Mouse (Mus musculus) liver, embryonic 12.5 days (tissue): ENCODE measurements around the gene Abhd10. TPM values are rescaled to one million over a fixed set of nuclear protein-coding genes. Genes with fewer than 3 reads are reported as not detected.
A peak's percentile ranks its signal among the peaks of the same experiment; 100 is the strongest.

Source experiments
- ATAC-seq: fragments of 200-750 bp; cut with Nextera tagmentation; 2 replicates; pipeline ENCODE4 v1.8.0; 2017; ENCODE audit warnings: moderate number of reproducible peaks, mild to moderate bottlenecking, moderate library complexity
- H3K27ac ChIP-seq: fragments of 300-500 bp; sonication (generic); 2 replicates; pipeline ENCODE4 v1.5.1; 2016; ENCODE audit warnings: mild to moderate bottlenecking
- H3K27me3 ChIP-seq: fragments of 300-500 bp; sonication (generic); replicated peaks from 2 replicates; pipeline ENCODE4 v1.6.1; 2016; ENCODE audit warnings: mild to moderate bottlenecking, moderate library complexity
- H3K36me3 ChIP-seq: fragments of 300-500 bp; sonication (generic); 2 replicates; pipeline ENCODE4 v1.6.1; 2016; ENCODE audit warnings: mild to moderate bottlenecking, moderate library complexity
- H3K4me1 ChIP-seq: fragments of 300-500 bp; sonication (generic); 2 replicates; pipeline ENCODE4 v1.6.1; 2016
- H3K4me2 ChIP-seq: fragments of 300-500 bp; sonication (generic); 2 replicates; pipeline ENCODE4 v1.6.1; 2016; ENCODE audit warnings: mild to moderate bottlenecking, moderate library complexity
- H3K4me3 ChIP-seq: fragments of 300-500 bp; sonication (generic); 2 replicates; pipeline ENCODE4 v1.5.1; 2016; ENCODE audit warnings: mild to moderate bottlenecking, moderate library complexity
- H3K9ac ChIP-seq: fragments of 300-500 bp; sonication (generic); 2 replicates; pipeline ENCODE4 v1.6.1; 2016; ENCODE audit warnings: mild to moderate bottlenecking, moderate library complexity
- H3K9me3 ChIP-seq: fragments of 300-500 bp; sonication (generic); replicated peaks from 2 replicates; pipeline ENCODE4 v1.6.1; 2016; ENCODE audit warnings: mild to moderate bottlenecking, moderate library complexity
- WGBS: fragments of 180-500 bp; shearing (Covaris S2); methylation state at CpG from one replicate; pipeline ENCODE4 v1.1.7; 2016; ENCODE audit not compliant: insufficient replicate concordance; 5-methylcytosine and 5-hydroxymethylcytosine counted together
- polyA plus RNA-seq: library from polyadenylated mRNA; unstranded; fragments of >200 nt; fragmentation: Nextera tagmentation; extraction: Ambion mirVana; gene quantifications from 2 replicates; pipeline ENCODE4 v1.2.1, GENCODE M21; 2016

Gene Abhd10
- polyA plus RNA-seq, 1 experiment from 2014 or later: 24.3 TPM

DNA sequence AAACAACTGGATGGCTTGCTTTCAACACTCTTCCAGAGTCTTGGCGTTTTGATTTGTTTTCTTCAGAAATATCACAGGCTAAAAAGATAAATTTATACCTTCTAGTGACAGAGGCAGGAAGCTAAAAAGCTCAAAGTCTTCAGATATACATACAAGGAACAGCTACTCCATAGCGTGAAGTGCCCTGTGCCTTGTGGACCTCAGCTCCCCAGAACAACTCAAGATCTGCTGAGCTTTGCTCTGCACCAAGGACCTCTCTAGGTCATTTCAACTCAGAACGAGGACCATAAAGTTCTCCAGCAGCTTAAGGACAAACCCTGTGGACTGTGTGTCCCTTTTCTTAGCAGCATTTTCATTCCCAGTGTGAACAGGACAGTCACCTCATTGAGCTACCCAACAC, 22.3 kb upstream of the Abhd10 start:
- ATAC-seq: no peak
- no peaks in the 10 kb centered on the region for H3K4me1 ChIP-seq
- H3K27ac ChIP-seq: no peak overlapping the region
- H3K27me3 ChIP-seq: no peaks in the 10 kb centered on the region
- H3K4me2 ChIP-seq: no peak overlapping the region
- H3K36me3 ChIP-seq: peaks cover 8% of the 10 kb centered on the region; the same call in 1 of the 2 replicates
- H3K4me3 ChIP-seq: no peak overlapping the region
- 66% methylated on average over 3 of the region's 3 CpGs for WGBS
- no peak overlapping the region for H3K9ac ChIP-seq
- no peaks in the 10 kb centered on the region for H3K9me3 ChIP-seq

DNA sequence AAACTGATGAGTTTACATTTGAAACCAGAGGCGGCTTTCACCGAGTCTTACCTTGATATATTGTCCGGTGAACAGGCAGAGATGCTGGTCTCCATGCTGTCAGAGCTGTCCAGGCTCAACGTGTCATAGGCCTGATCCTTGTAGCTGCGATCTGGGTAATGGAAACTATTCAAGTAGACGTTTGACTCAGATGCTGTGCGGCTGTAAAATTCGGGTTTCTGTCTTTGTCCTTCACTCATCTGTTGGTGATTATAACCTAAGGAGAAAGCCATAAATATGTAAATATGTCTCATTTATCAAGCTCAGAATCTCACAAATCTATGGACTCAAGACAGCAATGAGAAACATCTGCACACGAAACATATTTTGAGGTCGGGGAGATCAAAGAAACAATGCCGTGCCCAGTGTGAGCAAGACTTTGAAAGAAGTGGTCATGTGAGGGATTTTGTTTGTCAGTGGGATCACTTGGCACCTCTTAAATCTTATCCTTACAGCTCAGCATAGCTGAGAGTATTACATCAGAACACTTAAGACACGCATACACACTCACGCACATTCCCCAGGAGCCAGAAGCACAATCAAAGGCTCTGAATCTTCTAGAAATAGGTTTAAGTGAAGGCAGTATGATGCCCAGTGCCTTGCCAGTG, 20.2 kb upstream of the Abhd10 start:
- Histone ChIP-seq H3K4me2 (no peak overlapping the region), H3K9me3 (no peaks in the 10 kb centered on the region), H3K4me1 (no peaks in the 10 kb centered on the region), H3K36me3 (peaks cover 9% of the 10 kb centered on the region; the same call in 1 of the 2 replicates), H3K27me3 (no peaks in the 10 kb centered on the region), H3K9ac (no peak overlapping the region), H3K4me3 (no peak overlapping the region), H3K27ac (no peak overlapping the region)
- 71% methylated on average over 13 of the region's 13 CpGs for WGBS
- ATAC-seq: no peak

DNA sequence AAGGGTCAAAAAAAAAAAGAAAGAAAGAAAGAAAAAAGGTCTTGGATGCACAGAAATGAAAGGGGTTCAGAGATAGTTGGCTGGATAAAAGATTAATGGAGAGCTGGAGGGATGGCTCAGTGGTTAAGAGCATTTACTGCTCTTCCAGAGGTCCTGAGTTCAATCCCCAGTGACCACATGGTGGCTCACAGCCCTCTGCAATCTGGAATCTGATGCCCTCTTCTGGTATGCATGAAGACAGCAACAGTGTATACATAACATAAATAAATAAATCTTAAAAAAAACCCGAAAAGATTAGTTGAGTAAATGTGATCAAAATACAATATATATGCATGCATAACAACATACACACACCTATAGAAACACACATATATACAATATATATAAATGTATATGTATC, 18.7 kb upstream of the Abhd10 start:
- WGBS: 61% methylated on average over 1 of the region's 1 CpGs
- Histone ChIP-seq H3K4me3 (no peak overlapping the region), H3K4me1 (no peaks in the 10 kb centered on the region), H3K4me2 (no peak overlapping the region), H3K27ac (no peak overlapping the region), H3K9ac (no peak overlapping the region), H3K36me3 (peaks cover 13% of the 10 kb centered on the region; the same call in 1 of the 2 replicates), H3K9me3 (no peaks in the 10 kb centered on the region), H3K27me3 (no peaks in the 10 kb centered on the region)
- no peak for ATAC-seq

DNA sequence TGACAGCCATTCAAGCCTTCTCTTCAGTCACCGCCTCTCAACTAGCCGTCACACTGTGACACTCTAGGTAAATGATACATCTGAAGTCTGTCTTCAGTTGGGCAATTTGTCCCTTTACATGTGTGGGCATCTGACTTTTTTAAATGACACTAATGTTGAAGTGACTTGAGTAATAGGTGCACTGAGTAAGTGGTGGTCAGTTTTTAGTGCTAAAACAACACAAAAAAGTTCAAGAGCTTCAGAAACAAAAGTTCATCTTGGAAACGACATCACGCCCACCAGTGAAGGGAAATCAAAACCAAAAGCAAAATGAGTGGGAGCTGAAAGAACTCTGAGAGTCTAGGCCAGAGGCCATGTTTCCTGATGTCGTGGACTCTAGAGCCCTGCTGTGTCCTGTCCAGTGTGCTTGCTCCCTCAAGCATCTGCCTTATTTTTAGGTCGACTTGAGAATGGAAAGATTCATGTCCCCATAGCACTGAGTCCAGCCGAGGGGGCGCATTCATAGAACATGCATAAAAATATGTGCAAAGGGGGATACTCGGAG, 16.0 kb upstream of the Abhd10 start:
- no peaks in the 10 kb centered on the region for H3K9me3 ChIP-seq
- no peaks in the 10 kb centered on the region for H3K4me1 ChIP-seq
- H3K27me3 ChIP-seq: no peaks in the 10 kb centered on the region
- WGBS: 69% methylated on average over 9 of the region's 9 CpGs
- H3K9ac ChIP-seq: no peak overlapping the region
- peaks cover 14% of the 10 kb centered on the region; the same call in 1 of the 2 replicates for H3K36me3 ChIP-seq
- ATAC-seq: no peak
- no peak overlapping the region for H3K4me2 ChIP-seq
- H3K27ac ChIP-seq: no peak overlapping the region
- H3K4me3 ChIP-seq: no peak overlapping the region

DNA sequence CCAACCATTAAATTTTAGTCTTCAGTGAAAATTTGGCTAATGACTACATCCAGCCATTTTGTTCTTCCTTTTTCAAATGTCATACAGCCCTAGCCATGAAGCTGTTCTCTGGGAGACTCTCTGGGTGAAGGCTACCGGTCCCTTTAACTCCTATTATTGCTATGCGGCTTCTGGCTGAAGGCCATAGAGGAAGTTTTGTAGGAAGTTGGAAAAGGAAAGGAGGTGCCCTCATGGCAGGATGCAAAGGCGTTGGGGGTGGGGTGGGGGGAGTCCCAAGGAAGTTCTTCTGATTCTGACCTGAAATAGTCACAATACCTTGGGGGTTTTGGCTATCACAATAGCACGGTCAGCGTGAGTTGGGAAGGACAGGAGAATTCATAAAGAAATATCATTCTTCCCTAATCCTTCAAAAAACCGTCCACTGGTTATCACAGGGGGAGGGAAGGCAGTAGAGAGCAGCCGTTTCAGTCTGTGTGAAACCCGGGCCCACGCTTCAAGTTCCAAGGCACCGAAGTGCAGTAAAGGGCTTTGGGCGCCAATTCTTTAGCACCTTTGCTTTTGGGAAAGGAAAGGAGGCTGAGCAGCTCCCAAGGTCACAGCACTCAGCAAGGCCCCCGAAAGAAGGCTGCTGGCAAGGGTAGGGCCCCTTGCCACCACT, 14.8 kb upstream of the Abhd10 start:
- 57% methylated on average over 12 of the region's 12 CpGs for WGBS
- Histone ChIP-seq H3K4me1 (no peaks in the 10 kb centered on the region), H3K9ac (no peak overlapping the region), H3K36me3 (peaks cover 14% of the 10 kb centered on the region; the same call in 1 of the 2 replicates), H3K27me3 (no peaks in the 10 kb centered on the region), H3K4me2 (no peak overlapping the region), H3K9me3 (no peaks in the 10 kb centered on the region), H3K27ac (no peak overlapping the region), H3K4me3 (no peak overlapping the region)
- ATAC-seq: peak; percentile 18; the same call in 1 of the 2 replicates

DNA sequence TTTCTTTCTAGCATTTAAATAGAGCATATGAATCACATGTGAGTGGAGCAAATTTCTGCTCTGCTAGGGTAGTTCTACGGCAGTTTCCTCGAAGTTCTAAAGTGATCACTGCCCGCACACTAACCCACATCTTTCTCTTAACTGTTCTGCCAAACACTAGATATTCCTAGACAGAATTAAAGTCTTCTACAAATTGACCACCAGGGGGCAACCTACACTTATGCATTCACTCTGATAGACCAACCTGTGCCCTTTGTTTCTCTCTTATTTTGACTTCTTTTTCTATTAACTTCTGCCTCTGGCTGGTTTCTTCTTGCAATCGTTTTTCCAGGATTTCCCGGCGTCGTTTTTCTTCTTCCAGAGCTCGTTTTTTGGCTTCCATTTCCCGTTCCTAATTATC, 14.1 kb upstream of the Abhd10 start:
- 16% methylated on average over 9 of the region's 9 CpGs for WGBS
- no peak for ATAC-seq
- Histone ChIP-seq H3K4me3 (no peak overlapping the region), H3K27ac (no peak overlapping the region), H3K9me3 (no peaks in the 10 kb centered on the region), H3K4me2 (no peak overlapping the region), H3K4me1 (no peaks in the 10 kb centered on the region), H3K27me3 (no peaks in the 10 kb centered on the region), H3K9ac (no peak overlapping the region), H3K36me3 (peaks cover 12% of the 10 kb centered on the region; the same call in 1 of the 2 replicates)

DNA sequence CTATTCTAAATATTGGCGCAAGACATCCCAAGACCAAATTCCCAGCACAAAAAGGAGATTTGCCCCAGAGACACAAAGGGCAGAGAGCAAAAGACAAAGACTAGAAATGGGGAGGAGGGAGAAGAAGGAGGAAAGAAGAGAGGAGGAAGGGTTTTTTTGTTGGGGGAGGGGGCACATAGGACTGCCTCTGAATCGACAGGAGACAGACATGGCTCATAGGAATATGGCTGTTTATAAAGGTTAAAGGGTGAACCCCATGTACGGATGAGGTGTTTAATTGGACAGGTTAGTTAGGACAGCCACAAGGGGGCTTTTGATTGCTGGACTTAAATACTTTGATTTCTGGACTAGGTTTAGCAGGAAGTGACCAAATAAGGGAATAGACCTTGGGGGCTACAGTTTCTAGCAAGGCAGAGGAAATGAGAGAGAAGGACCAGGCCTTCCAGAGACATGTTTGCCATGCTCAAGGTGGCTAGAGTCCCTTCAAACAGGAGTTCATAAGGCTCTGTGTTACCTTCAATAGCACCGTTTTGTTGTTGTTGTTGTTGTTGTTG, 913 bp upstream of the Abhd10 start:
- 69% methylated on average over 4 of the region's 4 CpGs for WGBS
- ATAC-seq: no peak
- Histone ChIP-seq H3K4me1 (peaks cover 16% of the 10 kb centered on the region), H3K36me3 (peaks cover 16% of the 10 kb centered on the region), H3K4me3 (no peak overlapping the region), H3K4me2 (peak overlapping the region; percentile 78), H3K27me3 (no peaks in the 10 kb centered on the region), H3K27ac (no peak overlapping the region), H3K9me3 (no peaks in the 10 kb centered on the region), H3K9ac (no peak overlapping the region)

DNA sequence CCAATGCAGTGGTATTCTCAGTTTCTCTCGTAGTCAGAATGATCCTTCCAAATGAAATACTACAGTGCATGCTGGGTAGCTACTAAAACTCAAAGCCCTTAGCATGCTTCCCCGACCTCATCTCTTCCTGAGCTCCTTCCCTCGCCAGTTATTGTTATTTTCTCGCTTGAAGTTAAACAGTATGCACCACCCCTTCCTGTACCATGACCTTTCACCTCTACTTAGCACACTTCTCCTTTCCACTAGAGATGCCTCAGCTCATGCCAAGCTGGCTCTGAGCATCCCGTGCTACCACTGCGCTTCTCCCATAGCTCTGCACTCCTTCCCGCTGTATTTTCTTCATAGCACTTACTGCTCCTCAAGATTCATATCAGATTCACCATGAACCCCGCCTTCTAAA, 4.9 kb downstream of the Abhd10 start:
- H3K27ac ChIP-seq: no peak overlapping the region
- ATAC-seq: no peak
- H3K4me3 ChIP-seq: no peak overlapping the region
- 66% methylated on average over 8 of the region's 8 CpGs for WGBS
- H3K9ac ChIP-seq: no peak overlapping the region
- peaks cover 16% of the 10 kb centered on the region for H3K4me1 ChIP-seq
- H3K36me3 ChIP-seq: peaks cover 62% of the 10 kb centered on the region
- no peak overlapping the region for H3K4me2 ChIP-seq
- no peaks in the 10 kb centered on the region for H3K9me3 ChIP-seq
- no peaks in the 10 kb centered on the region for H3K27me3 ChIP-seq

DNA sequence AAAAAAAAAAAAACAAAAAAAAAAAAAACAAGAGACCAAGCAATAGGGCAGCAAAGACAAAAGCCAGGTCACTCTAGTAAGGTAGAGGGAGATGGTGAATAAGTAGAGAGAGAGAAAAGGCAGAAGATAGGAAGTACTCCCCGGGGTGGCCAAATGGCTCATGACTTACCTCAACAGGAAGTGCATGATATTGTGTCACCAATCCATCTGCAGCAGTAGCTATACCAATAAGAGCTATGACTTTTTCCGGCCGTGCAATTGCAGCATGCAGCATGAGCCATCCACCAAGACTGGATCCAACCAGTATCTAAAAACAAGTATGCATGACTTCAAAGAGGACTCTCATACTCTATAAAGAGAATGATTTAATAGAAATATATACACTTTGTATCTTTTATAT, 6.0 kb downstream of the Abhd10 start:
- 75% methylated on average over 3 of the region's 3 CpGs for WGBS
- Histone ChIP-seq H3K4me2 (no peak overlapping the region), H3K9me3 (no peaks in the 10 kb centered on the region), H3K9ac (no peak overlapping the region), H3K4me1 (peaks cover 16% of the 10 kb centered on the region), H3K27ac (no peak overlapping the region), H3K36me3 (peaks cover 74% of the 10 kb centered on the region), H3K27me3 (no peaks in the 10 kb centered on the region), H3K4me3 (no peak overlapping the region)
- ATAC-seq: no peak

DNA sequence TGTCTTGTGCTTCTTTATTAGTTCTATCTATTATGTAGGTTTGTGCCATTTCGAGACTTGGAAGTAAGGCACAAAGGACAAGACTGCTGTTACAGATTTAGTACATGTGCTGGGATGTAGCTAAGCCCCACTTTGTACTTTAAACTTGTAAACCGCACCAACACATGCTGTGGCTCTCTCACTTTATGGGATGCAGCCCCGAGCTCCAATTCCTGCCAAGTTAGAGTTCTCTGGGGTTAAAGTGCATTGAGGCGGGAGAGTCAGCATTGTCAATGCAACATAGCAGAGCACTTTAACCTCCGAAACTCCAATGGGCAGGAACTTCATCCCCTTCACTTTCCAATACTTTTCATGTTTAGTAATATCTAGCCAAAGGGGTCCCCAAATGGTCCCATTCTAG, 13.6 kb downstream of the Abhd10 start:
- no peak for ATAC-seq
- no peak overlapping the region for H3K27ac ChIP-seq
- no peak overlapping the region for H3K4me2 ChIP-seq
- 77% methylated on average over 5 of the region's 5 CpGs for WGBS
- no peaks in the 10 kb centered on the region for H3K9me3 ChIP-seq
- H3K4me3 ChIP-seq: no peak overlapping the region
- H3K4me1 ChIP-seq: no peaks in the 10 kb centered on the region
- peaks cover 12% of the 10 kb centered on the region for H3K27me3 ChIP-seq
- no peak overlapping the region for H3K9ac ChIP-seq
- peaks cover 56% of the 10 kb centered on the region for H3K36me3 ChIP-seq

DNA sequence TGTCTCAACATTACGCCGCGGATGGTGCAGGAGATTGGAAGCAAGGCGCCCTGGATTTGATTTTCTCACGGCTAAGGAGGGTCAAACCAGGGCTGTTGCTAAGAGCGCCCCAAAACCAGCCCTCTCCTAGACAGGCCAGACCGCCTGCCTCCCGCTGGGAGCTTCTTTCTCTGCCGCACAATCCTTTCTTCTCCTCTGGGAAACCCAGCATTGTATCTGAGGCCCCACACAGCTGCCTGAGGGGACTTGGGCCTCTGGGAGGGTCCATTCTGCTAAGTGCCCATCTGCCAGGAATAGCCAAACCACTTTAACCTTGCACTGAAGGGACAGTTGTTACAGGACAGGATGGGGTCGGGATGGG, 18.0 kb downstream of the Abhd10 start:
- no peak for ATAC-seq
- peaks cover 31% of the 10 kb centered on the region for H3K27me3 ChIP-seq
- peak overlapping the region; percentile 69 for H3K4me2 ChIP-seq
- no peak overlapping the region for H3K27ac ChIP-seq
- no peaks in the 10 kb centered on the region for H3K9me3 ChIP-seq
- peak overlapping the region; percentile 42 for H3K4me3 ChIP-seq
- H3K9ac ChIP-seq: peak overlapping the region; percentile 46; the same call in 1 of the 2 replicates
- WGBS: 13% methylated on average over 10 of the region's 10 CpGs
- peaks cover 18% of the 10 kb centered on the region for H3K36me3 ChIP-seq
- no peaks in the 10 kb centered on the region for H3K4me1 ChIP-seq

DNA sequence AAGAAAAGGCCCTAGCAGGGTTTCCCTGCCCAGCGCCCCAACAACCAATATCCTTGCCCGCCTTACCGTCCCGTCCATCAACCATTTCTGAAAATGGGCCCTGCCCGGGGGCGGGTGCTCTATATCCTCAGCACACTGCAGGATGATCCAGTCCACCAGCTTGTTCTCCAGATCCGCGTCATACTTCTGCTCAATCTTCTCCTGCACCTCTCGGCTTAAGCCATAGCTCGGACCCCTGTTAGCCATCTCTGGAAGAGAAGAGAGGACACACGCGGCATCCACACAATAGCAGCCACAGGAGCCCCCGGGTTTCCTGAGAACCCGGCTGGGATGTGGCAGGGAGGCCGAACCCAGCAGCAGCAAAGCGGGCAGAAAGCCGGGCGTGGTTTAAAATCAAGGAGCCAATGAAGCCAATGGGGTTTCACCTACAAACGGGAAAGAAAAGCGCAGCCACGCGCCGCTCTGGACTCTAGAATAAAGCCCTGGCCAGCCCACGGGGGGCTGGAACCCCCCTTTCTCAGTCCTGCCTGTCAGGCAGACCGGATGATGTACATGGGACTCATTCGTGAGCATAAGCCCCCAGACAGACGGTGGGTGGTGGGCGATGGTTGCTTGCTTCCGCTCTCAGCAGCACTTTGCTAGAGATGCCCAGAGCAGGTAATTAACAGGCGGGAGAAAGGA, 18.6 kb downstream of the Abhd10 start, which contains the start of gene Tagln3:
TSS of gene Tagln3 (minus strand) at position 548 of the 681 bp plus-strand sequence.
- no peak within 1 kb of the TSS for H3K27ac ChIP-seq

More for the DNA sequence above, 18.6 kb downstream of the Abhd10 start, which contains the start of gene Tagln3:
- ATAC-seq: no peak
- Histone ChIP-seq H3K27me3 (peaks cover 31% of the 10 kb centered on the region), H3K9me3 (no peaks in the 10 kb centered on the region), H3K4me3 (peak within 1 kb of the TSS; percentile 42), H3K4me1 (no peaks in the 10 kb centered on the region), H3K9ac (peak within 1 kb of the TSS; percentile 46; the same call in 1 of the 2 replicates), H3K4me2 (peak within 1 kb of the TSS; percentile 69), H3K36me3 (peaks cover 13% of the 10 kb centered on the region)
- 7% methylated on average over 30 of the region's 30 CpGs for WGBS
